Mouse (Mus musculus) heart, postnatal 0 days (tissue): ENCODE measurements at regions not wholly inside any gene's neighbourhood (a gene's known extent, or its start where the extent isn't known, plus 50 kb on each side); places are given as distances from the start of the nearest gene placed in this dataset.

Experiments used
- CTCF ChIP-seq: IDR thresholded peaks from 2 replicates; pipeline ENCODE4 v1.5.1; 2016; ENCODE audit warnings: antibody characterized with exemption, control low read depth, low read depth
- EP300 ChIP-seq: IDR thresholded peaks from 2 replicates; pipeline ENCODE4 v1.6.1; 2016; ENCODE audit warnings: antibody characterized with exemption, low read depth

DNA sequence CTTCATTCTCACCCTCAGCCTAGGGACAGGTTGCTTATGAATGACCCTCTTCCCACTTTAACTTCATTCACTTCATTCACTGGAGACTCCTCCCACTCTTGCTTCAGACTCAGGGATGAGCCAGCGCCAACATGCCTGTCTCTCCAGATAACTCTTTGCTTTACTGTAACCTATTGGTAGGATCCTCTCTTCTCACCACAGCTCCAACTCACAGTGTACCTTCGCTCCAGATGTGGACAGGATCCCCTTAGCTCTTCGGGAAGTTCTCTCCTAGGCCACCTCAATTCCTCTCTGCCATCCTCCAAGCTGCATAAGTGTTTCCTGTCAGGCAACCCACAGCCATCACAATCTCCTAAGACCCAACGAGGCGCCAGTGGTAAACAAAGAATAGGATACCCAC lies 67.5 kb upstream of the Chst1 start:
- no peak for TF ChIP-seq CTCF
- TF ChIP-seq EP300, result no peak
